Mouse (Mus musculus) cortical plate, adult 2 months (tissue): ENCODE measurements around the gene Rab43. TPM values are rescaled to one million over a fixed set of nuclear protein-coding genes. Genes with fewer than 3 reads are reported as not detected.

Experiments
- H3K27ac ChIP-seq: fragments of 200-500 bp; 2 replicates; pipeline ENCODE4 v1.5.1; 2012; ENCODE audit warnings: low read length, control low read depth, inconsistent platforms; ENCODE audit not compliant: insufficient read depth
- H3K4me1 ChIP-seq: fragments of 200-500 bp; 2 replicates; pipeline ENCODE4 v1.6.1; 2011; ENCODE audit warnings: low read length; ENCODE audit not compliant: control insufficient read depth, insufficient read depth
- H3K4me3 ChIP-seq: fragments of 200-500 bp; 2 replicates; pipeline ENCODE4 v1.5.1; 2011; ENCODE audit warnings: mild to moderate bottlenecking, low read length, control low read depth; ENCODE audit not compliant: insufficient read depth
- CTCF ChIP-seq: fragments of 200-500 bp; IDR thresholded peaks from 2 replicates; pipeline ENCODE4 v1.5.1; 2011; ENCODE audit warnings: mild to moderate bottlenecking, control low read depth, low read length; ENCODE audit not compliant: insufficient read depth; ENCODE audit errors: extremely low read depth
- POLR2A ChIP-seq: fragments of 200-500 bp; IDR thresholded peaks from 2 replicates; pipeline ENCODE4 v1.6.1; 2011; ENCODE audit warnings: mild to moderate bottlenecking, low read length, control low read depth; ENCODE audit not compliant: insufficient read depth; ENCODE audit errors: extremely low read depth
- polyA plus RNA-seq: library from polyadenylated mRNA; depleted of rRNA; stranded (reverse); fragments of >200 nt; gene quantifications from 2 replicates; pipeline ENCODE4 v1.2.3, GENCODE M21; 2012

The Rab43 gene
- polyA plus RNA-seq, 1 experiment = 14.4 TPM

DNA sequence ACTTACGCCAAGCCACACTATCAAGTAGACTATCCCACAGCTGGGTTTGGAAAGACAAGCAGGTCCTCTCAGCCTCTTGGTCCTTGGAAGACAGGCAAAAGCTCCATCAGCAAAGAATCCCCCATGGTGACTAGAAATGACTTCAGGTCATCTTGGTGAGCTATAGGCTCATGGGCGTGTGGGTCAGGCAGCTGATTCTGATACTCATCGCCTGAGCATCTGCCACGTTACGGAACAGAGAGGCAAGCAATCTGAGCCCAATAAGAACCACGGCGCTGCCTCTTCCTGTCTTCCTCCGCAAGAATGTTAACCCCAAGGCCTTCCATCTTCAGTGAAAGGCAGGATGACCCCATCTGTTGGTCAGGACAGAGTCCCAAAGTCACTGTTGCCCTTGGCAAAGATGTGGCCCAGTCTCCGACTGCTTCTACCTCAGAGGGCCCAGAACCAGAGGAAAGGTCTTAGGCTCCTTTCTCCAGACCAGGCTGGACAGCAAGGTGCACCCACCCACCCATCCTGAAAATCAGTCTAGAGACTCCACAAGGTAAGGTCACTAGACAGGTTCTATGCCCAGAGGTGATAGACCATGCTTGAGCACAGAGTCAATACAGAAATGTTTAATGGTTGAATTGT, 23.6 kb downstream of the Rab43 start:
- Histone ChIP-seq H3K27ac (no peak overlapping the region), H3K4me3 (no peak overlapping the region), H3K4me1 (no peaks in the 10 kb centered on the region)
- no peak for TF ChIP-seq CTCF
- TF ChIP-seq POLR2A = no peak

DNA sequence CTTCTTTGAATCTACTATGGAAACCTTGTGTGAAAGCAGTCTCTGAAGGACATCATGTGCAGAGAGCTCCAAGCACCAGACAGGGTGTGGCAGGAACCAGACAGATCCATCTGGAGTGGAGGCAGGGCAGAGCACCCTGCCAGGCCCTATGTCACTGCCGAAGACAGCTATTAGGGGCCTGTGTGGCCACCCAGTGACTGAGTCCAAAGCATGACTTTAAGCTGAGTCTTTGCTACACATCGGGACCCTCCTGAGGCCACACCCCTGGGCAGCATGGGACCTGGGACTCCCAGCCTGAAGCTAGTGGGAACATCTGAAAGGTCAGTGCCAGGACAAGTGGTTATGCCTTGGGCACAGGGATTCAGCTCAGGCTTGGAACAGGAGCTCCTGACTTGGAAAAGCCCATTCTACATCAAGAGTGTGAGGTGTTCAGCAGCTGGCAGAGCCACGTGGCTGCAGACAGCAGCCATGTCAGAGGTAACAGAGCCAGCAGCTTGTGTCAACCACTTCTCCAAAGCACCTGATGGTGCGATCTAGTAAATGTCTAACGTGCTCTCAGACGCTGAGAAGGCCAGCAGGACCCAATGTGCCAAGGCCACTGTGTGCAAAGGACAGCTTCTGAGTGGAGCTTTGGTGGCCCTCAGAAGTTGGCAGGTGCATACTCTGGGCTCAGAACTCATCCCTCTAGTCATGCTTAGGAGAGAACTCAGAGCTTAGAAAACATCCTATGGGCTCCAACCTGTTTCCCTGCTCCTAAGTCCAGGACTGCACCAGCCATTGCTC, 24.7 kb downstream of the Rab43 start:
- no peak overlapping the region for H3K4me3 ChIP-seq
- H3K4me1 ChIP-seq = no peaks in the 10 kb centered on the region
- no peak overlapping the region for H3K27ac ChIP-seq
- TF ChIP-seq CTCF = no peak
- TF ChIP-seq POLR2A = no peak

DNA sequence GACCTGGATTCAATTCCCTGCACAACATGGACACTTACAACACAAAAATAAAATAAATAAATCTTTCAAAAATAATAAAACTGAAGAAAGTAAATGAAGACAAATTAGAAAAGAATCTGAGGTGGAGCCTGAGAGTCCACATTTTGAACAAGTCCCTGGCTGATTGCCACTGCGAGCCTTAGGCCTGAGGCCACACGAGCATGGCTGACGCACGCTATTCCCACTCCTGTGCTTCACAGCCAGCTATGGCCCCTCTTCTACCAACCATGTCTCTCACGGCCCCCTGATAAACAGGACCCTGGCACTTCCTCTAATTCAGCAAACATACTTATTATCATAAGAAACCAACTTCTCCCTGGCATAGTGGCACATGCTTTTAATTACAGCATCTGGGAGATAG, 25.3 kb downstream of the Rab43 start:
- no peak for TF ChIP-seq CTCF
- TF ChIP-seq POLR2A = no peak
- Histone ChIP-seq H3K4me1 (no peaks in the 10 kb centered on the region), H3K27ac (no peak overlapping the region), H3K4me3 (no peak overlapping the region)

DNA sequence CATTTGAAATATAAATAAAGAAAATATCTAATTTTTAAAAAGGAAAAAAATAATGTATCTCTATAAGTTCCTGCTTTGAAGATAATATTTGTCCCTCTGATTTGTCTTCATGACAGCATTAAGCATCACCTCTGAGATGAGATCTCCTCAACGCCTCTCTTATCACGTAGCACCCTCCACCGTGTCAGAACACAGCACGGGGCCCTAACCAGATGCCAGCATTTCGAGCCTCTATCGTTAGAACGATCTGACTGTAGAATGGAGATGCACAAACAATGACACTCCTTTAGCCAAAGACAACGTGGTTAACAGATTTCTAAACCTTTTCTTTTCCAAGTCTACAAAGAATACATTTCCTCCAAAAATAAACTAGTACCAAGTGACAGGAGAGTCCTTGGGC, 27.9 kb downstream of the Rab43 start:
- Histone ChIP-seq H3K4me3 (no peak overlapping the region), H3K27ac (no peak overlapping the region), H3K4me1 (no peaks in the 10 kb centered on the region)
- TF ChIP-seq CTCF (no peak), POLR2A (no peak)

DNA sequence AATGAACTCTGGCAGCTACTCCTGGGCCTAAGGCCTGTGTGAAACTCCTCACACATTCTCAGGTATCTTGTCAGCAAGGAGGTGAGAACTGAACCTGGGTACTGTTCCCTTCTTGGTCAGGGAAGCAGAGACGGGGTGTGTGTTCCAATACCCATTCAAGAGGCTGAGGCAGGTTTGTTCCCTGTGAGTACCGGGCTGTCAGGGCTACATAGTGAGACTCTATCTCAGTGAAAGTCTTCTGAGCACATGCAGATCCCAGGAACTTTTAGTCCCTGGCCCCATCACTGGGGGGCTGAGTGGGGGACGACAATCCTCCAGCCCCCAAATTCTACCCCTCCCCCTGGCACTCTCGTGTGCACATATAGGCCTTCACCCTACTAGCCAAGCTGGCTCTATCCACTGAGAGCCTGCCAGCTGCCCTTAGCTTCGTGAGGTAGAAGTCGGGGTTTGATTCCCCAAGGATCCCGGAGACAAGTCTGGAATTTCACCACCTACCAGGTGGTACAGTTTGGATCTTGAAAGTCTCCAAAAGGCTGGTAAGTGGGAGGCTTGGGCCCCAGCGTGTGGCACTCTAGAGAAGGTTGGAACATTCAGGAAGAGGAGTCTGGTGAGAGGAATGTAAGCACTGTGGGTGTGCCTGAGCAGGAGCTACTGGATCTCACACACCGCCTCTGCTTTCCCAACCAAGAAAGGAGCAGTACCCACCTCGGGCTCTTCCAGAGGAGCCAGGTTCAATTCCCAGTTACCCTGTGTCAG, 31.2 kb downstream of the Rab43 start:
- no peak overlapping the region for H3K27ac ChIP-seq
- H3K4me1 ChIP-seq = no peaks in the 10 kb centered on the region
- H3K4me3 ChIP-seq = no peak overlapping the region
- no peak for TF ChIP-seq CTCF
- no peak for TF ChIP-seq POLR2A

DNA sequence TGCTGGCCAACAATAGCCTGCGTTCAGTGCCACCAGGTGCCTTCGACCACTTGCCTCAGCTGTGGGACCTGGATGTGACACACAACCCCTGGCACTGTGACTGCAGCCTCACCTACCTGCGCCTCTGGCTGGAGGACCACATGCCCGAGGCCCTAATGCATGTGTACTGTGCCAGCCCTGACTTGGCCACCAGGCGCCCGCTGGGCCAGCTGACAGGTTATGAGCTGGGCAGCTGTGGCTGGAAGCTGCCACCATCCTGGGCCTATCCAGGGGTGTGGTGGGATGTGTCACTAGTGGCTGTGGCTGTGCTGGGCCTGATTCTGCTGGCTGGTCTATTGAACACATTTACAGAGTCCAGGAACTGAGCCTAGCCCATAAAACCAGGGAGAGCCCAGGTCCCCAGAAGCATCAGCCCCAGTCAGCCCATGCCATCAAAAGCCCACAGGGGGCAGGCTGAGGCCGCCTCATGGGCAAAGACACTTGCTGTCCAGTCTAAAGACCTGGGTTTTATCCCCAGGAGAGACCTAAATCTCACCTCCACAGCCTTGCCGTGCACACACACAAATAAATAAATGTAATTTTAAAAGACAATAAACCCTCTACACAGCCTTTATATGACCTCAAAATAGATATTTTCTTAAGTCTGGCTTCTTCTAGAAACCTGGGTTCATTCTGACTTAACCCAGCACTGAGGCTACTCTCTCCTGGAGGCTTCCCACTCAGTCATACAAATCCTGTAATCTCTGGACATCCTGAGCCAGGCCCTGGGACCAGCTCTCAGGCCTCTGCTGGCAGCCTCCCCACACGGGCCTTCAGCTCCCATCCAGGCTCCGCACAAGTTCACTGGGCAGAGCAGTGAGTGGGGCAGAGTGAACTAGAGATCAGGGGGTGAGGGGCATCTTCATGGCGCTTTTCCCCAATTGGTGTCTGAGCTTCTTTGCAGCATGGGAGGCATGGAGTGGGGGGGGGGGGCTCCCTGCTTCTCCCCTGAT, 32.5 kb downstream of the Rab43 start:
- no peaks in the 10 kb centered on the region for H3K4me1 ChIP-seq
- no peak for TF ChIP-seq POLR2A
- no peak for TF ChIP-seq CTCF

DNA sequence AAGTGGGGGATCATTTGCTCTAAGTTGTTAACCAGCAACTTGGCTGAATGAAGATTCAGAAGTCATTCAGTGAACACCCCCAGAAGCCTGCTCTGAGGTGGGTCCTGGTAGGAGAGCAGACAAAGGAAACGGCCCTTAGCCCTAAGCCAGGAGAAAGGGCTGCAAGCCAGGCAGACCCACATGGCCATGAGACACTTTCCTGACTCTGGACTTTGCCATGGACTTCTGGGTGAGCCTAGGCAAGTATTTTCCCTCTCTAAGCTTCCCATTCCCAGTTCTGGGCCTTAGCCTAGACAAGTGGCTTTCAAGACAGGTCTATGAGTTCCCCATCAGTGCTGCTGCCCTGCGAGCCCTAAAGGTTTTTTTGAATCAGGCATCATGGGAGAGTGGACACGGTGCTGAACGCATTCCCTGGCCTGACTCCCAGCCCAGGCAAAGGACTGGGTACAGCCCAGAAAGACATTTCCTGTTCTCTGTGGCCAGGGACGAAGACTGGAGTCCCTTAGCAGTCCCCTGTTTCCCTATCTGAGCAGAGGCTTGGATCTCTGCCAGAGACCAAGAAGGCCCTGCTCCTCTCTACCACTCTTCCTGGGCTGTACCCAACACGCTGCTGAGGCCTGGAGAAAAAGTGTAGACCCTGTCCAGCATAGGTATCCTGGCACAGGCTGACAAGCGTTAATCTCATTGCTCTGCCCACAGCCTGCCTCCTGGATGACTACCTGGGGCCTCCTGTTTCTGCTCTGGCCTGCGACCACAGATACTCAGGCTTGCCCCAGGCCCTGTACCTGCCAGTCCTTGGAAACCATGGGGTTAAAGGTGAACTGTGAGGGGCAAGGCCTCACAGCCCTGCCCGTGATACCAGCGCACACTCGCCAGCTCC, 33.4 kb downstream of the Rab43 start:
- no peak overlapping the region for H3K4me3 ChIP-seq
- TF ChIP-seq POLR2A (no peak), CTCF (no peak)
- H3K27ac ChIP-seq = no peak overlapping the region
- H3K4me1 ChIP-seq = no peaks in the 10 kb centered on the region

More for the DNA sequence above, 32.5 kb downstream of the Rab43 start:
- Histone ChIP-seq H3K4me3 (no peak overlapping the region), H3K27ac (no peak overlapping the region)

DNA sequence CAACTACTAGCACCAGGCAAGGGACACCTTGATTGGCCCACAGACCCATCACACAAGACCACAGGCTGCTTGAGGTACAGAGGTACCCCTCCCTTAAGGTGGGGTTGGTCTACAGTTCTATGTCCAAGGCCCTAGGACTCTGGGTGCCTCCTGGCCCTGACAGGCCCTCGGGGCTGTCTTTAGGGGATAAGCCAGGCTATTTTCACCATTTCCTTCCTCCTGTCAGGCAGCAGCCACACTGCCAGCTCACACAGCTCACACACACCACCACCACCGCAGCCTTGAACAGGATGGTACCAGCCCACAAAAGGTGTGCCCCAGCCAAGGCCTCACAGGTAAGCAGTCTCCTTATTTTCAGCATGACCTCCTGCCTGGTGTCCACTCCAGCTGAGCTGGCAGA, 34.1 kb downstream of the Rab43 start, which contains the start of gene Gp9:
Gene Gp9 (plus strand): TSS at position 231 of the 400 bp plus-strand sequence.
- Histone ChIP-seq H3K4me1 (no peaks in the 10 kb centered on the region), H3K4me3 (no peak within 1 kb of the TSS), H3K27ac (no peak within 1 kb of the TSS)
- TF ChIP-seq POLR2A (no peak), CTCF (no peak)

DNA sequence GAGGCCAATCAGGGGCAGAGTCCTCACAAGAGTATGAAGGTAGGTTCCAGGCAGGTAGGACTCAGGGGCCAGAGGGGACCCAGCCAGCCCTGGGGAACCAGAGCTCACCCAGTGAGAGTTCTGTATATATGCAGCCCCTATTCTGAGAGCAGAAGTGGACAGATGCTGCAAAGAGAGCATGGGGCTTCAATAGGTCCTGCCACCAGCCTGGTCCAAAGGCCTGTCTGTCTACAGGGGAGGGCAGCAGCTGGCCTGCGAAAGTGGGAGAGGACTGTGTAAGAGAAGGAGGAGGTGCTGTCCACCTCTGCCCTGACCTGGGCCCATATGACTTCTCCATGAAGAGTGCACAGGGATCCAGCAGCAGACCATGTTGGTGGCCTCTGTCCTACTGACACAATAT, 35.3 kb downstream of the Rab43 start:
- no peak overlapping the region for H3K27ac ChIP-seq
- TF ChIP-seq POLR2A (no peak), CTCF (no peak)
- no peak overlapping the region for H3K4me3 ChIP-seq
- H3K4me1 ChIP-seq = no peaks in the 10 kb centered on the region
